Mouse (Mus musculus): ENCODE data around the gene Micall1.
A peak's percentile ranks its signal among the peaks of the same experiment; 100 is the strongest.

The Micall1 gene

GRCm38 (mm10) chr15:79129311-79129710 is 20.6 kb downstream of the Micall1 start:
- DNase-seq (ENCODE audit: low spot score in 2 of 2), result no peak

- DNase-seq (ENCODE audit: low spot score in 2 of 2), result no peak
These were observed 22.1 kb downstream of the Micall1 start for GRCm38 (mm10) chr15:79130782-79131181.

- DNase-seq (ENCODE audit: low spot score in 2 of 2), result no peak
These were observed 22.7 kb downstream of the Micall1 start for GRCm38 (mm10) chr15:79131442-79131841.

- no peak for DNase-seq (ENCODE audit: low spot score in 2 of 2)
These were observed 24.5 kb downstream of the Micall1 start for GRCm38 (mm10) chr15:79133191-79133661.

GRCm38 (mm10) chr15:79134496-79135270 is 26.0 kb downstream of the Micall1 start:
- DNase-seq (ENCODE audit: low spot score in 2 of 2), result no peak

GRCm38 (mm10) chr15:79135332-79135731 is 26.6 kb downstream of the Micall1 start:
- no peak for DNase-seq (ENCODE audit: low spot score in 2 of 2)

- DNase-seq (ENCODE audit: low spot score in 2 of 2), result no peak
These were observed 27.3 kb downstream of the Micall1 start for GRCm38 (mm10) chr15:79135783-79136575.

- DNase-seq (ENCODE audit: low spot score in 2 of 2), result no peak
These were observed 30.9 kb downstream of the Micall1 start for GRCm38 (mm10) chr15:79139640-79140039.

- peak; percentile 88 to 95 for DNase-seq (ENCODE audit: low spot score in 2 of 2)
These were observed 32.3 kb downstream of the Micall1 start, which contains the start of the genes Polr2f and 1700088E04Rik for GRCm38 (mm10) chr15:79140866-79141565. Gene Polr2f, plus strand, starts transcription at chr15:79141009. Gene 1700088E04Rik, minus strand, starts transcription at chr15:79141253.

- no peak for DNase-seq (ENCODE audit: low spot score in 2 of 2)
These were observed 32.8 kb downstream of the Micall1 start for GRCm38 (mm10) chr15:79141566-79141917.

GRCm38 (mm10) chr15:79143316-79143715 is 34.6 kb downstream of the Micall1 start:
- no peak for DNase-seq (ENCODE audit: low spot score in 2 of 2)

GRCm38 (mm10) chr15:79144021-79144420 is 35.3 kb downstream of the Micall1 start:
- no peak for DNase-seq (ENCODE audit: low spot score in 2 of 2)

GRCm38 (mm10) chr15:79145522-79145921 is 36.8 kb downstream of the Micall1 start:
- DNase-seq (ENCODE audit: low spot score in 2 of 2), result no peak

GRCm38 (mm10) chr15:79148533-79148932 is 39.8 kb downstream of the Micall1 start:
- DNase-seq (ENCODE audit: low spot score in 2 of 2), result peak; percentile 47 to 73

- no peak for DNase-seq (ENCODE audit: low spot score in 2 of 2)
These were observed 43.2 kb downstream of the Micall1 start for GRCm38 (mm10) chr15:79151881-79152280.

- no peak for DNase-seq (ENCODE audit: low spot score in 2 of 2)
These were observed 44.0 kb downstream of the Micall1 start for GRCm38 (mm10) chr15:79152709-79153108.

- DNase-seq (ENCODE audit: low spot score in 2 of 2), result no peak
These were observed 46.9 kb downstream of the Micall1 start for GRCm38 (mm10) chr15:79155572-79155971.

- no peak for DNase-seq (ENCODE audit: low spot score in 2 of 2)
These were observed 53.6 kb downstream of the Micall1 start for GRCm38 (mm10) chr15:79162301-79162700.

- DNase-seq (ENCODE audit: low spot score in 2 of 2), result no peak
These were observed 54.1 kb downstream of the Micall1 start for GRCm38 (mm10) chr15:79162822-79163221.

- DNase-seq (ENCODE audit: low spot score in 2 of 2), result no peak
These were observed 55.6 kb downstream of the Micall1 start for GRCm38 (mm10) chr15:79164251-79164650.

- no peak for DNase-seq (ENCODE audit: low spot score in 2 of 2)
These were observed 56.4 kb downstream of the Micall1 start, which contains the start of gene Sox10 for GRCm38 (mm10) chr15:79165140-79165539. Gene Sox10, minus strand, starts transcription at chr15:79165240.

- DNase-seq (ENCODE audit: low spot score in 2 of 2), result peak in 1 of 2 experiments; percentile 35
These were observed 58.0 kb downstream of the Micall1 start for GRCm38 (mm10) chr15:79166712-79167111.
